Mouse (Mus musculus) activated CD4-positive, CD25-positive, alpha-beta regulatory T cell (primary cell): Measurements from ENCODE around the gene Parn. TPM values are rescaled to one million over a fixed set of nuclear protein-coding genes. Genes with fewer than 3 reads are reported as not detected.

Experiments used
- polyA plus RNA-seq, 2 experiments: library from polyadenylated mRNA; unstranded; fragments of 100-300 nt; shearing (Covaris generic); gene quantifications; one replicate each; pipeline ENCODE4 v1.2.1; 2017

Parn gene
- polyA plus RNA-seq: 10 to 100 TPM; 32.7 to 54.3 TPM

GRCm38 (mm10) chr16:13667878-13668343 lies at the start of gene Parn:
Parn (minus strand) TSS chr16:13668170.

GRCm38 (mm10) chr16:13671685-13672385 lies 3.9 kb upstream of the Parn start, which contains the start of the genes Bfar and 3110001I22Rik:
Bfar (plus strand) TSS chr16:13671858.
3110001I22Rik (plus strand) TSS chr16:13671929.

Other genes starting within 250 kb of the Parn start
- 10 to 100 TPM; 49.9 to 57.1 TPM for gene Bfar, start 3.7 kb upstream of the Parn start, polyA plus RNA-seq
- 1 to 10 TPM; 8.1 to 9.0 TPM for gene 3110001I22Rik, start 3.8 kb upstream of the Parn start, polyA plus RNA-seq
- gene Pla2g10, start 62.8 kb upstream of the Parn start, polyA plus RNA-seq: not detected
- gene Rrn3, start 112.5 kb upstream of the Parn start, polyA plus RNA-seq: 10 to 100 TPM; 30.3 to 35.3 TPM
- gene Ntan1, start 150.7 kb upstream of the Parn start, polyA plus RNA-seq: 100 to 1,000 TPM; 189 to 220 TPM
- 10 to 100 TPM; 49.1 to 54.7 TPM for gene Pdxdc1, start 235.0 kb upstream of the Parn start, polyA plus RNA-seq
- gene Mpv17l, start 235.0 kb upstream of the Parn start, polyA plus RNA-seq: under 1 TPM; 0.64 to 0.87 TPM